Mouse (Mus musculus) mature B cell (primary cell): ENCODE results near the gene Klk12.

Experiments used
- in situ Hi-C: fragments of 300-500 bp; cut with MboI; formaldehyde crosslinking; loops from 2 replicates; pipeline ENCODE4 v1.14.3; 2019

Klk12 gene

GRCm38 (mm10) chr7:43768597-43768996 is at the start of gene Klk12:
Klk12 (plus strand) TSS chr7:43768897.
- in situ Hi-C loops, result no loop called here

GRCm38 (mm10) chr7:43747788-43748187 is 20.9 kb upstream of the Klk12 start:
- in situ Hi-C loops, result no loop called here

GRCm38 (mm10) chr7:43752806-43753205 is 15.9 kb upstream of the Klk12 start:
- in situ Hi-C loops, result no loop called here

GRCm38 (mm10) chr7:43766484-43766883 is 2.2 kb upstream of the Klk12 start:
- in situ Hi-C loops, result no loop called here

- in situ Hi-C loops, result no loop called here
These were observed 939 bp downstream of the Klk12 start for GRCm38 (mm10) chr7:43769636-43770035.

- in situ Hi-C loops, result no loop called here
These were observed 2.0 kb downstream of the Klk12 start for GRCm38 (mm10) chr7:43770701-43771100.

- in situ Hi-C loops, result no loop called here
These were observed 3.2 kb downstream of the Klk12 start for GRCm38 (mm10) chr7:43771916-43772315.

- in situ Hi-C loops, result no loop called here
These were observed 4.2 kb downstream of the Klk12 start for GRCm38 (mm10) chr7:43772901-43773300.

- in situ Hi-C loops, result no loop called here
These were observed 5.7 kb downstream of the Klk12 start, which contains the start of gene Klk11 for GRCm38 (mm10) chr7:43774364-43774763. Klk11 (plus strand) TSS chr7:43774604.

- in situ Hi-C loops, result no loop called here
These were observed 6.1 kb downstream of the Klk12 start for GRCm38 (mm10) chr7:43774802-43775201.

- in situ Hi-C loops, result no loop called here
These were observed 6.8 kb downstream of the Klk12 start for GRCm38 (mm10) chr7:43775311-43776057.

- in situ Hi-C loops, result no loop called here
These were observed 7.8 kb downstream of the Klk12 start for GRCm38 (mm10) chr7:43776506-43776905.

GRCm38 (mm10) chr7:43777423-43777822 is 8.7 kb downstream of the Klk12 start:
- in situ Hi-C loops, result no loop called here

- in situ Hi-C loops, result no loop called here
These were observed 9.7 kb downstream of the Klk12 start for GRCm38 (mm10) chr7:43778176-43778970.

- in situ Hi-C loops, result no loop called here
These were observed 11.5 kb downstream of the Klk12 start for GRCm38 (mm10) chr7:43780241-43780640.

GRCm38 (mm10) chr7:43780746-43781145 is 12.0 kb downstream of the Klk12 start, which contains the start of gene Klk10:
Klk10 (plus strand) TSS chr7:43781035.
- in situ Hi-C loops, result no loop called here

- in situ Hi-C loops, result no loop called here
These were observed 12.8 kb downstream of the Klk12 start for GRCm38 (mm10) chr7:43781541-43781940.

- in situ Hi-C loops, result no loop called here
These were observed 13.9 kb downstream of the Klk12 start for GRCm38 (mm10) chr7:43782275-43783265.

GRCm38 (mm10) chr7:43785286-43785685 is 16.6 kb downstream of the Klk12 start:
- in situ Hi-C loops, result no loop called here

- in situ Hi-C loops, result no loop called here
These were observed 19.4 kb downstream of the Klk12 start for GRCm38 (mm10) chr7:43788096-43788495.

GRCm38 (mm10) chr7:43789295-43789694 is 20.6 kb downstream of the Klk12 start:
- in situ Hi-C loops, result no loop called here

- in situ Hi-C loops, result loop anchor here (10.0 kb wide), 1 partner anchor 63 kb away; no protein-coding TSS in a partner anchor
These were observed 22.9 kb downstream of the Klk12 start, which contains the start of gene Klk9 for GRCm38 (mm10) chr7:43791591-43791990. Klk9 (plus strand) TSS chr7:43791891.
